Mouse (Mus musculus): ENCODE measurements at regions not wholly inside any gene's neighbourhood (a gene's known extent, or its start where the extent isn't known, plus 50 kb on each side); places are given as distances from the start of the nearest gene placed in this dataset.

DNA sequence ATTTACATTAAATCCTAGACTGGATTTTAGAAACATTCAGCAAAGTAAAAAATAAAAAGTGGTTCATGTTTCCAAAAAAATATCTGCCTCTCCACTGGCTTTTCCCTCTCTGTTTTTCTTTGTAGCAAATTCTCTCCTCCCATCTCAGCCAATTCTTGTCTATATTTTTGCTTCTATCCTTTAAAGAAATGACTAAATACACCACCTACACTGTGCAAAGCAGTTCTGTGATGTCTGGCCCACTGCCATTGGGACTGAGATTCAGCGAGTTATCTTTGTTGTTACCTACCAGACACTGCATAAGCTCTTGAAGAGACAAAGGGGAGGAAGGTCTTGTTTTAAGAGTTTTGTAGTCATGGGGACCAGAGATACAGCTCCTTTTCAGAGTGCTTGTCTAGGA lies 835.8 kb upstream of the Klhl29 start:
- DNase-seq (no peak), ATAC-seq (ENCODE audit: low FRiP score, low TSS enrichment) (no peak)
- WGBS: 29% methylated on average over 1 of the region's 1 CpGs
- Histone ChIP-seq H3K4me1 (ENCODE audit: control insufficient read depth, insufficient read depth, low read length) (no peaks in the 10 kb centered on the region), H3K27me3 (ENCODE audit: control insufficient read depth, insufficient read depth, low read length) (no peaks in the 10 kb centered on the region), H3K9me3 (ENCODE audit: control insufficient read depth, low read length) (no peaks in the 10 kb centered on the region), H3K4me2 (ENCODE audit: low read length) (no peak overlapping the region), H3K27ac (replicated peaks; ENCODE audit: low read depth, low read length) (no peak overlapping the region), H3K9ac (replicated peaks; ENCODE audit: low read length) (no peak overlapping the region), H3K4me3 (replicated peaks; ENCODE audit: low read depth, low read length) (no peak overlapping the region), H3K36me3 (ENCODE audit: control insufficient read depth, insufficient read depth, low read length) (no peaks in the 10 kb centered on the region)

DNA sequence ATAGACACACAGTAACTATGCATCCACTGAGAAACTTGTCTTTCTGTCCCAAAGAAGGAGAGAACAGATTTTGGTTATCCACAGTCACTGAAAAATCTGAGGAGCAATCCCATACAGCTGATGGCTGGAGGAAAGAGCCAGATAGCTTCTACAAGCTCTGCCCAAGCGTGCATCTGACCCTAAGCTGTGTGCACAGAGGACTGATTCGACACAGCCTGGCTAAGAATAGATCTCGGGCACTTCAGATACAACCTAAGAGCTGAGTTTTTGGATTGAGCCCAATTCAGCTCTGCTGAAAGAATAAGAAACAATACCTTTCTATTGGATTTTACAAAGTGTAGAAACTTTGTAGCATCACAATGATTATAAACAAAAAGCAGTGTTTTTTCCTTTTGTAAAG lies 813.8 kb upstream of the Klhl29 start:
- Histone ChIP-seq H3K36me3 (ENCODE audit: control insufficient read depth, insufficient read depth, low read length) (no peaks in the 10 kb centered on the region), H3K9ac (replicated peaks; ENCODE audit: low read length) (no peak overlapping the region), H3K4me3 (replicated peaks; ENCODE audit: low read depth, low read length) (no peak overlapping the region), H3K4me2 (ENCODE audit: low read length) (no peak overlapping the region), H3K27ac (replicated peaks; ENCODE audit: low read depth, low read length) (no peak overlapping the region), H3K4me1 (ENCODE audit: control insufficient read depth, insufficient read depth, low read length) (no peaks in the 10 kb centered on the region), H3K27me3 (ENCODE audit: control insufficient read depth, insufficient read depth, low read length) (no peaks in the 10 kb centered on the region), H3K9me3 (ENCODE audit: control insufficient read depth, low read length) (no peaks in the 10 kb centered on the region)
- WGBS: 52% methylated on average over 3 of the region's 3 CpGs
- DNase-seq (peak; percentile 23), ATAC-seq (ENCODE audit: low FRiP score, low TSS enrichment) (no peak)

- no peak overlapping the region for H3K4me3 ChIP-seq (replicated peaks; ENCODE audit: low read depth, low read length)
- H3K4me1 ChIP-seq (ENCODE audit: control insufficient read depth, insufficient read depth, low read length): no peaks in the 10 kb centered on the region
- H3K4me2 ChIP-seq (ENCODE audit: low read length): no peak overlapping the region
- no peaks in the 10 kb centered on the region for H3K9me3 ChIP-seq (ENCODE audit: control insufficient read depth, low read length)
- ATAC-seq (ENCODE audit: low FRiP score, low TSS enrichment): no peak
- no peak overlapping the region for H3K27ac ChIP-seq (replicated peaks; ENCODE audit: low read depth, low read length)
- H3K9ac ChIP-seq (replicated peaks; ENCODE audit: low read length): no peak overlapping the region
- H3K27me3 ChIP-seq (ENCODE audit: control insufficient read depth, insufficient read depth, low read length): no peaks in the 10 kb centered on the region
- no peaks in the 10 kb centered on the region for H3K36me3 ChIP-seq (ENCODE audit: control insufficient read depth, insufficient read depth, low read length)
- DNase-seq: no peak
Observed at GRCm38 (mm10) chr12:6168795-6169194, 793.3 kb upstream of the Klhl29 start.

DNA sequence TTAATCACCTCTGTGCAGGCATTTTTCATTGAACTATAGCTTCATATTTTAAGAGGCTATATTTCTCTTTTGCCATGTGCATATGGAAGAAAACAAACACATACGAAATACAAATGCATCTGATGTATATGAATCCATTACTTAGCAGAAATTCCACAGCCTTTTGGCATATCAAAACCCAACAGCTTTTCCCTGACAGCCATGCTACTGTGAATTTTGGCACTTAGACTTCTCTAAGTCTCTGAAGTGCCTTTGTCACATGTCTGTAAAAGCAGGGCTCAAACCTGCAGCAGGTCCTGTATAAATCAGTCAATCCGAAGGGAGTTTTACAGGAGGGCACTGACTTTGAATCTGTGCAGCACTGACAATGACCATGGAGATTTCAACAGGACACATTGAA lies 778.8 kb upstream of the Klhl29 start:
- no peaks in the 10 kb centered on the region for H3K36me3 ChIP-seq (ENCODE audit: control insufficient read depth, insufficient read depth, low read length)
- H3K27me3 ChIP-seq (ENCODE audit: control insufficient read depth, insufficient read depth, low read length): no peaks in the 10 kb centered on the region
- no peak overlapping the region for H3K4me2 ChIP-seq (ENCODE audit: low read length)
- no peak overlapping the region for H3K27ac ChIP-seq (replicated peaks; ENCODE audit: low read depth, low read length)
- H3K4me3 ChIP-seq (replicated peaks; ENCODE audit: low read depth, low read length): no peak overlapping the region
- ATAC-seq (ENCODE audit: low FRiP score, low TSS enrichment) (no peak), DNase-seq (no peak)
- no peaks in the 10 kb centered on the region for H3K4me1 ChIP-seq (ENCODE audit: control insufficient read depth, insufficient read depth, low read length)
- 88% methylated on average over 2 of the region's 2 CpGs for WGBS
- H3K9me3 ChIP-seq (ENCODE audit: control insufficient read depth, low read length): no peaks in the 10 kb centered on the region
- no peak overlapping the region for H3K9ac ChIP-seq (replicated peaks; ENCODE audit: low read length)

DNA sequence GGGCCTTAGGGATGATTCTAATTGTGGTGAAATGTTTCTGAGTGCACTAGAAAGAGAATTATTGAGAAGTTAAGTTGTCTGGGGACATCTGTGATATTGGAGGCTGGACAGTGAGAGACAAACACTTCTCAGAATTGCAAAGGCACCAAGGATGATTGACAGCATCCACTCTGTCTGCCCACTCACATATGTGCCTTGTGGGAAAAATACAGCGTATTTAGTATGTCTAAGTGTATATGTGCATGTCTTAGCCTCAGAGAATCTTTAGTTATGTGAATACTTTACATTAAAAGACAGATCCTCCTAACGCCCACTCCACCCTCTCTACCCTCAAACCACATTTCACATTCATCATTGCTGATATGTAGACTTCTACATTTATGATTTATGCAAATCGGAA lies 776.0 kb upstream of the Klhl29 start:
- no peaks in the 10 kb centered on the region for H3K9me3 ChIP-seq (ENCODE audit: control insufficient read depth, low read length)
- DNase-seq (no peak), ATAC-seq (ENCODE audit: low FRiP score, low TSS enrichment) (no peak)
- no peak overlapping the region for H3K9ac ChIP-seq (replicated peaks; ENCODE audit: low read length)
- no peaks in the 10 kb centered on the region for H3K36me3 ChIP-seq (ENCODE audit: control insufficient read depth, insufficient read depth, low read length)
- no peaks in the 10 kb centered on the region for H3K4me1 ChIP-seq (ENCODE audit: control insufficient read depth, insufficient read depth, low read length)
- no peak overlapping the region for H3K4me3 ChIP-seq (replicated peaks; ENCODE audit: low read depth, low read length)
- no peaks in the 10 kb centered on the region for H3K27me3 ChIP-seq (ENCODE audit: control insufficient read depth, insufficient read depth, low read length)
- 86% methylated on average over 3 of the region's 3 CpGs for WGBS
- no peak overlapping the region for H3K27ac ChIP-seq (replicated peaks; ENCODE audit: low read depth, low read length)
- no peak overlapping the region for H3K4me2 ChIP-seq (ENCODE audit: low read length)

- Histone ChIP-seq H3K9me3 (ENCODE audit: control insufficient read depth, low read length) (no peaks in the 10 kb centered on the region), H3K36me3 (ENCODE audit: control insufficient read depth, insufficient read depth, low read length) (no peaks in the 10 kb centered on the region), H3K27me3 (ENCODE audit: control insufficient read depth, insufficient read depth, low read length) (no peaks in the 10 kb centered on the region), H3K4me2 (ENCODE audit: low read length) (no peak overlapping the region), H3K27ac (replicated peaks; ENCODE audit: low read depth, low read length) (no peak overlapping the region), H3K9ac (replicated peaks; ENCODE audit: low read length) (no peak overlapping the region), H3K4me1 (ENCODE audit: control insufficient read depth, insufficient read depth, low read length) (no peaks in the 10 kb centered on the region), H3K4me3 (replicated peaks; ENCODE audit: low read depth, low read length) (no peak overlapping the region)
- DNase-seq: no peak
- WGBS: 89% methylated on average over 2 of the region's 2 CpGs
- no peak for ATAC-seq (ENCODE audit: low FRiP score, low TSS enrichment)
Observed at GRCm38 (mm10) chr12:6132451-6132850, 757.0 kb upstream of the Klhl29 start.

DNA sequence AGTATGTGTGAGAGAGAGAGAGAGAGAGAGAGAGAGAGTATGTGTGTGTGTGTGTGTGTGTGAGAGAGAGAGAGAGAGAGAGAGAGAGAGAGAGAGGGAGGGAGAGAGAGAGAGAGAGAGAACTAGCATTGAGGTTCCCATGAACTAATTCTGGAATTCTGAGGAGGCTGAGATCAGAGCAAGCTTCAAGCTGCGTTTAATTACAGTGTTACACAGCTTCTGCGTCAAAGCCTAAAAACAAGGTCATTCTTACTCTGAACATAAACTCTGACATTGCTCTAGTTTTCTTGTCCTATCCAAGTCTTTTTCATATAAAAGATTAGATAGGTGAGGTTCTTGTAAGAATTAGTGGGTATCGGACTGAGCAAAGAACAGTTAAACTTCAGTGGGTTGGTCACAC lies 744.1 kb upstream of the Klhl29 start:
- H3K4me1 ChIP-seq (ENCODE audit: control insufficient read depth, insufficient read depth, low read length): no peaks in the 10 kb centered on the region
- H3K4me3 ChIP-seq (replicated peaks; ENCODE audit: low read depth, low read length): no peak overlapping the region
- no peak overlapping the region for H3K27ac ChIP-seq (replicated peaks; ENCODE audit: low read depth, low read length)
- no peak overlapping the region for H3K4me2 ChIP-seq (ENCODE audit: low read length)
- ATAC-seq (ENCODE audit: low FRiP score, low TSS enrichment) (no peak), DNase-seq (no peak)
- no peak overlapping the region for H3K9ac ChIP-seq (replicated peaks; ENCODE audit: low read length)
- WGBS: 92% methylated on average over 3 of the region's 3 CpGs
- H3K36me3 ChIP-seq (ENCODE audit: control insufficient read depth, insufficient read depth, low read length): no peaks in the 10 kb centered on the region
- H3K27me3 ChIP-seq (ENCODE audit: control insufficient read depth, insufficient read depth, low read length): no peaks in the 10 kb centered on the region
- H3K9me3 ChIP-seq (ENCODE audit: control insufficient read depth, low read length): no peaks in the 10 kb centered on the region

- no peak overlapping the region for H3K4me3 ChIP-seq (replicated peaks; ENCODE audit: low read depth, low read length)
- H3K36me3 ChIP-seq (ENCODE audit: control insufficient read depth, insufficient read depth, low read length): no peaks in the 10 kb centered on the region
- no peaks in the 10 kb centered on the region for H3K9me3 ChIP-seq (ENCODE audit: control insufficient read depth, low read length)
- no peaks in the 10 kb centered on the region for H3K27me3 ChIP-seq (ENCODE audit: control insufficient read depth, insufficient read depth, low read length)
- H3K4me2 ChIP-seq (ENCODE audit: low read length): no peak overlapping the region
- ATAC-seq (ENCODE audit: low FRiP score, low TSS enrichment) (no peak), DNase-seq (no peak)
- H3K27ac ChIP-seq (replicated peaks; ENCODE audit: low read depth, low read length): no peak overlapping the region
- no peaks in the 10 kb centered on the region for H3K4me1 ChIP-seq (ENCODE audit: control insufficient read depth, insufficient read depth, low read length)
- WGBS: 68% methylated on average over 1 of the region's 1 CpGs
- H3K9ac ChIP-seq (replicated peaks; ENCODE audit: low read length): no peak overlapping the region
Observed at GRCm38 (mm10) chr12:6115254-6115653, 739.8 kb upstream of the Klhl29 start.

- peak; percentile 20 for DNase-seq
- WGBS: 42% methylated on average over 1 of the region's 1 CpGs
- Histone ChIP-seq H3K36me3 (ENCODE audit: control insufficient read depth, insufficient read depth, low read length) (no peaks in the 10 kb centered on the region), H3K9me3 (ENCODE audit: control insufficient read depth, low read length) (no peaks in the 10 kb centered on the region), H3K4me1 (ENCODE audit: control insufficient read depth, insufficient read depth, low read length) (no peaks in the 10 kb centered on the region), H3K4me3 (replicated peaks; ENCODE audit: low read depth, low read length) (no peak overlapping the region), H3K27me3 (ENCODE audit: control insufficient read depth, insufficient read depth, low read length) (no peaks in the 10 kb centered on the region), H3K4me2 (ENCODE audit: low read length) (no peak overlapping the region), H3K27ac (replicated peaks; ENCODE audit: low read depth, low read length) (no peak overlapping the region), H3K9ac (replicated peaks; ENCODE audit: low read length) (no peak overlapping the region)
- ATAC-seq (ENCODE audit: low FRiP score, low TSS enrichment): no peak
Observed at GRCm38 (mm10) chr12:6097295-6097694, 721.8 kb upstream of the Klhl29 start.

Measured in midbrain, embryonic 14.5 days (tissue).